Mouse (Mus musculus) embryonic facial prominence, embryonic 14.5 days (tissue): ENCODE measurements around the gene Mrps5. TPM values are rescaled to one million over a fixed set of nuclear protein-coding genes. Genes with fewer than 3 reads are reported as not detected.

Source experiments
- ATAC-seq: fragments of 200-750 bp; cut with Nextera tagmentation; 2 replicates; pipeline ENCODE4 v1.8.0; 2017; ENCODE audit warnings: low read depth, moderate number of reproducible peaks, moderate TSS enrichment
- DNase-seq: peaks from one replicate; pipeline ENCODE4 v3.0.0-alpha.2; 2015; ENCODE audit warnings: low spot score
- H3K27ac ChIP-seq: fragments of 300-500 bp; sonication (generic); replicated peaks from 2 replicates; pipeline ENCODE4 v1.5.1; 2014; ENCODE audit warnings: low read depth, mild to moderate bottlenecking, low read length, moderate library complexity
- H3K27me3 ChIP-seq: fragments of 300-500 bp; sonication (generic); replicated peaks from 2 replicates; pipeline ENCODE4 v1.6.1; 2014; ENCODE audit warnings: low read length; ENCODE audit not compliant: control insufficient read depth, insufficient read depth
- H3K36me3 ChIP-seq: fragments of 300-500 bp; sonication (generic); 2 replicates; pipeline ENCODE4 v1.6.1; 2014; ENCODE audit warnings: low read length, mixed read lengths; ENCODE audit not compliant: control insufficient read depth, insufficient read depth
- H3K4me1 ChIP-seq: fragments of 300-500 bp; sonication (generic); 2 replicates; pipeline ENCODE4 v1.6.1; 2014; ENCODE audit warnings: antibody characterized with exemption, low read length; ENCODE audit not compliant: control insufficient read depth, insufficient read depth
- H3K4me2 ChIP-seq: fragments of 300-500 bp; sonication (generic); 2 replicates; pipeline ENCODE4 v1.6.1; 2014; ENCODE audit warnings: low read depth, mild to moderate bottlenecking, low read length, moderate library complexity, mixed read lengths
- H3K4me3 ChIP-seq: fragments of 300-500 bp; sonication (generic); 2 replicates; pipeline ENCODE4 v1.5.1; 2014; ENCODE audit warnings: low read depth, mild to moderate bottlenecking, low read length
- H3K9ac ChIP-seq: fragments of 300-500 bp; sonication (generic); 2 replicates; pipeline ENCODE4 v1.6.1; 2014; ENCODE audit warnings: low read depth, mild to moderate bottlenecking, low read length, moderate library complexity, mixed read lengths
- H3K9me3 ChIP-seq: fragments of 300-500 bp; sonication (generic); 2 replicates; pipeline ENCODE4 v1.6.1; 2016; ENCODE audit warnings: low read length; ENCODE audit not compliant: control insufficient read depth
- WGBS: fragments of 180-500 bp; shearing (Covaris S2); extraction: QIAGEN DNeasy Blood & Tissue Kit; methylation state at CpG from one replicate; pipeline ENCODE4 v1.1.7; 2014; 5-methylcytosine and 5-hydroxymethylcytosine counted together
- polyA plus RNA-seq: library from polyadenylated mRNA; unstranded; fragments of >200 nt; fragmentation: Nextera tagmentation; extraction: Ambion mirVana; gene quantifications from 2 replicates; pipeline ENCODE4 v1.2.1, GENCODE M21; 2014

The Mrps5 gene
- polyA plus RNA-seq, 1 experiment from 2014 or later, result 113 TPM

DNA sequence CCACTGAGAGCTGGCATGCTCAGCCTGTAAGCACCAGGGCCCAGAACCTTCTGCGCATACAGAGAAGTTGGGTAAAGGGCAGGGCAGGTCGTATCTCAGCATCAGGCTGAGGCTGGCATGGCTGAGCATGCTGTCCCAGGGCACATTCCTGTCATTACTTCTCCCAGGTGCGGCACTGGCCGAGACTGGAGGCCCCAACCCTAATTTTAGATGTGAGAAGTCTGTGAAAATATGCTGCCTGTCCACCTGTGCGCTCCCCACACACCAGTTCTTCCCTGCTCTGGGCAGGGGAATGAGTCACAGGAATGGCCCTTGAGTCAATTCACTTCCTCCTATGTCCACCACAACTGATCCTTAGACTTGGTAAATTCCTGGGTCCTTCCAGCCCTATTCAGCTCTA, 38.6 kb downstream of the Mrps5 start:
- Histone ChIP-seq H3K27me3 (no peaks in the 10 kb centered on the region), H3K4me3 (no peak overlapping the region), H3K9me3 (no peaks in the 10 kb centered on the region), H3K4me1 (no peaks in the 10 kb centered on the region), H3K4me2 (no peak overlapping the region), H3K36me3 (no peaks in the 10 kb centered on the region), H3K27ac (no peak overlapping the region), H3K9ac (no peak overlapping the region)
- ATAC-seq (no peak), DNase-seq (no peak)
- WGBS, result 64% methylated on average over 5 of the region's 5 CpGs

DNA sequence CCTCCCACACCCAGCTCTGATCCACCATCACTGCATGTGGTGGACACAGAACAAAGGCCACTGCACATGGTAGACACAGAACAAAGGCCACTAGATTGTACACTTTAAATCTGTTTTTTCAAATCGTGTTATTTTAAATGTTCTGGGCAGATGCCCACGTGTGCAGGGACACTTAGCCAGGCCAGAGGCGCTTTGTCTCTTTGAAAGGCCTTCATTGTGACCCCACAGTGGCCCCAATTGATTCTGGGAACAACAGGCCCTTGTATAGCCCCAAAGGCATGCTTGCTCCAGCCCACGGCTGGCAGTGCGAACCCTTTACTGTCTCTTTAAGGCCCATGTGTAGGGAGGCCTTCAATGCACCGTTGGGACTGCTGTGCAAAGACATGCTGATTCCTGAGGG, 40.3 kb downstream of the Mrps5 start:
- Histone ChIP-seq H3K9ac (no peak overlapping the region), H3K4me1 (no peaks in the 10 kb centered on the region), H3K9me3 (no peaks in the 10 kb centered on the region), H3K4me3 (no peak overlapping the region), H3K27me3 (no peaks in the 10 kb centered on the region), H3K27ac (no peak overlapping the region), H3K4me2 (no peak overlapping the region), H3K36me3 (no peaks in the 10 kb centered on the region)
- ATAC-seq, result no peak
- no peak for DNase-seq
- 39% methylated on average over 6 of the region's 6 CpGs for WGBS

DNA sequence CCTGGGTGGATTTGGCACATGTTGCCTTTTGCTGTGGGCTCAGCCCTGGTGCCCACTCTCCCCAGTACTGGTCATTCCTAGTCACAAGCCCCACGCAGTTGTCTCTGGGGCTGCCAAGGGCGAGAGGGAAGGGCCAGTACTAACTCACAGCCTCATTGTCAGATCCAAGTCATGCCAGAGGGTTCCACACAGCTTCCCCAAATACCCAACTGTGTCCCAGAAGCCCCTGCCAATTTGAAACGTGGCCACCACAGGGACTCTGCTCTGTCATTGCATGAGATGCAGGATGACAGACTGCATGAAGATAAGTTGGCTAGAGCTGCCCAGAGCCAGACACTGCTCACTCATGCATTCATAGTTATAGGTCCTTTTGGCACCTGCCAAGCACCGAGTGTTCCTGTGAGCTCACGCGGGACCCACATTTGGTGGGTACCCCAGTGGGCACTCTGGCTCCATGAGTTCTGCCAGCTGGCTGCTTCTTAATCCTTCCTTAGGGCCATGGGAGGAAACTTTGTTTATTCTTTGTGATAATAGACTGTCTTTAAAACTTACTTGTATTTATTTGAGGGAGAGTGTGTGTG, 41.1 kb downstream of the Mrps5 start:
- ATAC-seq, result no peak
- H3K9me3 ChIP-seq, result no peaks in the 10 kb centered on the region
- no peaks in the 10 kb centered on the region for H3K27me3 ChIP-seq
- no peak overlapping the region for H3K27ac ChIP-seq
- no peaks in the 10 kb centered on the region for H3K36me3 ChIP-seq
- DNase-seq, result no peak
- no peak overlapping the region for H3K9ac ChIP-seq
- no peak overlapping the region for H3K4me2 ChIP-seq
- no peaks in the 10 kb centered on the region for H3K4me1 ChIP-seq
- no peak overlapping the region for H3K4me3 ChIP-seq
- 67% methylated on average over 6 of the region's 6 CpGs for WGBS

DNA sequence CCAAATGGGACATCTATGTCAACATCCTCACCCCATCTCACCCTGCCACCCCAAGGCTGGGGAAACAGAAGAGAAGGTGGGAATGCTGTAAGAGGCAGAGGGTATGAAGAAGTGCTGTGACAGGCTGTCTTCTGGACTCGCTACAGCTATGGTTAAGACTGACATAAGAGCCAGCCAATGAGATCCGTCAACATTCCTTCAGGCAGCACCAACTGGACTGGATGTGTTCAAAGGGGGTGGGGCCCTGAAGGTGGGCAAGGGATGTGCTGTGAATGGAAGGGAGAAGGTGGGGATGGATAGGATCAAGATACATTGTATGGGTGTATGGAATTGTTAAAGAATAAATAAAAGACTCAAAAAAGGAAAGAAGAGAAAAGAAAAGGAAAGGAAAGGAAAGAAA, 45.6 kb downstream of the Mrps5 start:
- Histone ChIP-seq H3K4me3 (no peak overlapping the region), H3K27me3 (no peaks in the 10 kb centered on the region), H3K9ac (no peak overlapping the region), H3K4me2 (no peak overlapping the region), H3K4me1 (no peaks in the 10 kb centered on the region), H3K36me3 (no peaks in the 10 kb centered on the region), H3K27ac (no peak overlapping the region), H3K9me3 (no peaks in the 10 kb centered on the region)
- no peak for DNase-seq
- no peak for ATAC-seq
- WGBS, result 64% methylated on average over 2 of the region's 2 CpGs

DNA sequence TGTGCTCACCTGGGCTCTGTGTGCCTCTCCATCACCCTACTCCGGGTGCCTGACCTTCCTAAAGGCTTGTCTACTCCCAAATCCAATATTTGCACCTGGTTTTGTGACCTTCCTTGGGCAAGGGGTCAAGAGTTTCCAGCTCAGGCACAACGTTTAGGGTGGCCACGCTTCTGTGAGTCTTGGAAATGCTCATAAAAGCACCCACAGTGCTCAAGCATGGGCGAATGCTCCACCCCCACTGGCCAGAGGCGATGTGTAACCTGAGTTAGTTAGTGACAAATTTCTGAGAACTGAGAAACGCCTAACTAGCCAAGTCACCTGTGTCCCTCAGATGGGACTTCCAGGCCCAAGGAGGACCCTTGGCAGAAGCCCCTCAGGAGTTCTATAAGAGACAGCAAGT, 48.6 kb downstream of the Mrps5 start:
- no peak for ATAC-seq
- Histone ChIP-seq H3K9me3 (no peaks in the 10 kb centered on the region), H3K4me3 (no peak overlapping the region), H3K27me3 (no peaks in the 10 kb centered on the region), H3K9ac (no peak overlapping the region), H3K4me1 (no peaks in the 10 kb centered on the region), H3K27ac (no peak overlapping the region), H3K4me2 (no peak overlapping the region), H3K36me3 (no peaks in the 10 kb centered on the region)
- 69% methylated on average over 6 of the region's 6 CpGs for WGBS
- no peak for DNase-seq

DNA sequence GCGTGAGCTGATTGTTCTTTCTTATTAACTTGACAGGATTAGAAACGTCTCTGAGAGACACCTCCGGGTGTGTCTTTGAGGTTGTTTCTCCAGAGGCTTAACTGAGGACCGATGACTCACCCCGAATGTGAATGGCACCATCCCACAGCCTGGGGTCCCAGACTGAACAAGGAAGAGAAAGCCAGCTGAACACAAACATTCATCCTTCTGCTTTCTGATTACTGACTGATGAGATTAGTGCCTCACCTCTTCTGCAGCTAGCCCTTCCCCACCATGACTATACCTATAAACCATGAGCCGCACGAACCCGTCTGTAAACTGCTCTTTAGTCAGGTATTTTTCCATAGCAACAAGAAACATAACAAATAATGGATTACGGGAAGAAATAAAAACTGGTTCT, 52.0 kb downstream of the Mrps5 start:
- no peak overlapping the region for H3K9ac ChIP-seq
- no peaks in the 10 kb centered on the region for H3K9me3 ChIP-seq
- ATAC-seq (peak; percentile 44; the same call in 1 of the 2 replicates), DNase-seq (peak; percentile 26)
- H3K27ac ChIP-seq, result no peak overlapping the region
- H3K4me1 ChIP-seq, result peaks cover 9% of the 10 kb centered on the region
- no peaks in the 10 kb centered on the region for H3K27me3 ChIP-seq
- H3K4me3 ChIP-seq, result no peak overlapping the region
- no peak overlapping the region for H3K4me2 ChIP-seq
- 71% methylated on average over 9 of the region's 9 CpGs for WGBS
- H3K36me3 ChIP-seq, result no peaks in the 10 kb centered on the region

DNA sequence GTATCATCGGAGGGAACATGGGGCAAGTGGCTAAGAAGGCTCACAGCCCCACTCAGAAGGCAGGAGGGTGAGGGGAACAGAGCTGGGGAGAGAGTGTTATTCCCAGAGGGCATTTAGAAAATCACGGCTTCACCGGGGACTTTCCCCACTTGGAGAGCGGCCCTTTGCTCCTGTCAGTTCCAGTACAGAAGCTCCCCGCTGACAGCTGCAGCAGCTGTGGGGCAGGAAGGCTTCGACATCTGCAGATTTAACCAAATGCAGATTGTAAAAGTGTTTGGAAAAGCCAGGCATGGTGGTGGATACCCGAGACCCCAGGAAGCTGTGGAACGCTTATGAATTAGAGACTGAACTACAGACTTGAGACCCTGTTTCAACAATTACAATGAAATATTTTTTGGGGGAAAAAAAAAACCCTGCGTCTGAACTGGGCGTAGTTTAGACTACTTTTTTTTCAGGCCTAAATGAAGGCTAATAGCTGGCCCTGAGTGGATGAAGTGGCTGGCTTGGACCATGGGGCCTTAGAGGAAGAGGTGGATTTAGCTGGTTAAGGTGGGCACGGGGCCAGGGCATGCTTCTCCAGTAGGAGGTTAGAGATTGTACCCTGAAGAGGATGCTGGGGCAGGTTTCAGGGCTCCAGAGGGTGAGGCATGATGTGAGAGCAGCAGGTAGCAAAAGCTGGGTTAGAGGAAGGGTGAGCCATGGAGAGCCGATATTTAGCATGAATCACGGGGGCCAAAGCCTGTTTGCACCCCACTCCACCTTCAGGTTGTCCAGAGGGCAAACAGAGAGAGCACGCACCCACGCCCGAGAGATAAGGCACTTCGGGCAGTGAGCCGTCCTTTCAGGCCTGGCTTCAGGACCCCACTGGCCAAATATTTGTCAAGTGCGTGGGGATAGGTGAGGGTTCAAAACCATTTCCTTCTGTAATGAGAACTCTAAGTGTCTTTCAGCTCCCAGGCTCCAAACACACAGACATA, 57.0 kb downstream of the Mrps5 start:
- 40% methylated on average over 19 of the region's 19 CpGs for WGBS
- Histone ChIP-seq H3K27ac (peak overlapping the region; percentile 11; the same call in 1 of the 2 replicates), H3K9me3 (no peaks in the 10 kb centered on the region), H3K4me1 (peaks cover 19% of the 10 kb centered on the region), H3K36me3 (no peaks in the 10 kb centered on the region), H3K9ac (0 out of 2 replicates have a peak overlapping the region, but pooled peaks have one; percentile 35), H3K27me3 (no peaks in the 10 kb centered on the region), H3K4me2 (peak overlapping the region; percentile 26; the same call in 1 of the 2 replicates), H3K4me3 (no peak overlapping the region)
- DNase-seq (peak; percentile 82), ATAC-seq (peak; percentile 41; the same call in 1 of the 2 replicates)

DNA sequence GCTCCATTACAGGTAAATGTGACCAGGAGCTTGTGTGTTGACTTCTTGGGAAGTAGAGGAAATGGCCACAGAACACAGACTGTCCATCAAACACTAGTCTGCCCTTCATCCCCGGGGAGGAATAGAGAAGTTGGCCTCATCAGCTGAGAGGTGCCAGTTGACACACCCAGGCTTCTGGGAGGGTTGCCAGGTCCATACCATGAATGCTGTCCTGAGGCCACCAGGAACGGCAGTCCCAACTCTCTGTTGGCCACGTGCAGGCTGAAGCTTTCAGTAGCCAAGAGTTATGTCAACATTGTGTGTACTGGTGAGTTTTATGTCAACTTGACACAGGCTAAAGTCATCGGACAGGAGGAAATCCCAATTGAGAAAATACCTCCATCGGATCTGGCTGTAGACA, 59.9 kb downstream of the Mrps5 start:
- 62% methylated on average over 5 of the region's 5 CpGs for WGBS
- Histone ChIP-seq H3K27me3 (no peaks in the 10 kb centered on the region), H3K9me3 (no peaks in the 10 kb centered on the region), H3K27ac (no peak overlapping the region), H3K4me3 (no peak overlapping the region), H3K4me1 (peaks cover 19% of the 10 kb centered on the region), H3K4me2 (no peak overlapping the region), H3K9ac (no peak overlapping the region), H3K36me3 (no peaks in the 10 kb centered on the region)
- no peak for ATAC-seq
- DNase-seq, result no peak
